Comparison of ENCODE assay signal across 13 mouse cellular contexts in the genomic region with DNA sequence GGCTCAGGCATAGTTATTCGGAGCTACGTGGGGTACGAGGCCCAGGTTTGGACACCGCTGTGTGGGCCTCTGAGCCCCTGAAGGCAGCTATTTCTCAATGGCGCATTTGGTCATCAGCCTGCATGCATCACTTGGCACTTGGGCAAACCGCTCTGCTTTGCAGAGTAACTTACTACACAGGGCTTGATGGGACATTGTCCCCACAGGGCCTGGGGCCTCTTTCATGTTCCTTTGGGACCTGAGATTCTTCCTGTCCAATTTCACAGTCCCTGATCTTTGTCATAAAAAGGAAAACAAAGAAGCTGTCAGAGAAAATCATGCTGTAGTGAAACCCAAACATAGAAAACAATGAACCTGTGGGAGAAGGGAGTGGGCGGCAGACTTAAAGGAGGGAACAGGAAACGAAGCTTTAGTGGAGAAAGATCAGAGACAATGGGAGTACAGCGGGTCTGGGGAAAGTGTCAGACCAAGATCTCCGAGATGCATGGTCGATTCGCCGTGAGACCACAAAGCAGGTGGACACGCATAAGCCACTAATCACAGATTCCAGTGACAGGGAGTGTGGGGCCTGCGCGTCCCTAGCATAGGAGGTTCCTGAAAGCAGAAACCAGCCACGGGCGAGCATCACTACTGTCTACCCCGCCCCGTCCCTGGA. TPM values are rescaled to one million over a fixed set of nuclear protein-coding genes. Genes with fewer than 3 reads are reported as not detected.
DNase-seq lines count a peak whose midpoint lies in the region; ATAC-seq lines count a peak whose summit lies in the region.
"Had no signal": no experiment of that assay in that cellular context is flagged by ENCODE, and none has a peak within 500 bp of the region (broad histone marks: within the 10 kb centered on the region; RNA-seq: fewer than 3 reads in every experiment).

No protein-coding gene starts in this region.

- no peak overlapping the region for H3K4me3 ChIP-seq in liver, embryonic 11.5 days (ENCODE audit: low read depth, low read length)
- H3K4me3 ChIP-seq: limb, embryonic 15.5 days had no signal

- H3K27me3 ChIP-seq in liver, embryonic 11.5 days (replicated peaks; ENCODE audit: control insufficient read depth, insufficient read depth, low read length), result no peaks in the 10 kb centered on the region

- 0 out of 2 replicates have a peak, but pooled peaks have one; percentile 12 for ATAC-seq in liver, embryonic 11.5 days (replicated peaks; ENCODE audit: low FRiP score)
- ATAC-seq: hindbrain, embryonic 16.5 days had no signal

- no peak overlapping the region for H3K9ac ChIP-seq in liver, embryonic 11.5 days (ENCODE audit: low read depth, low read length)
- H3K9ac ChIP-seq: limb, embryonic 15.5 days had no signal

- no peaks in the 10 kb centered on the region for H3K9me3 ChIP-seq in liver, embryonic 11.5 days (ENCODE audit: control insufficient read depth, low read length)
- H3K9me3 ChIP-seq: limb, embryonic 15.5 days had no signal

- H3K36me3 ChIP-seq in liver, embryonic 11.5 days (ENCODE audit: control insufficient read depth, insufficient read depth, low read length), result no peaks in the 10 kb centered on the region
- H3K36me3 ChIP-seq: limb, embryonic 15.5 days had no signal

- H3K4me1 ChIP-seq in liver, embryonic 11.5 days (replicated peaks; ENCODE audit: control insufficient read depth, insufficient read depth, low read length), result peaks cover 25% of the 10 kb centered on the region
- H3K4me1 ChIP-seq: limb, embryonic 15.5 days had no signal

- WGBS in liver, embryonic 11.5 days, result 71% methylated on average over 20 of the region's 20 CpGs

- no peak for DNase-seq in liver, embryonic 11.5 days (ENCODE audit: low spot score)
- no peak for DNase-seq in liver
- peak; percentile 81 for DNase-seq in R1 (ENCODE audit: low read depth, low spot score)
- peak; percentile 27 for DNase-seq in induced T-regulatory cell, adult 2 months (ENCODE audit: low read depth)
- peak; percentile 53 for DNase-seq in retina, postnatal 1 day
- DNase-seq in left cerebral cortex, postnatal 25 days (ENCODE audit: low spot score in 2 of 2), result no peak
- no peak for DNase-seq in right cerebral cortex, adult 2 months (ENCODE audit: low spot score in 2 of 2)
- no peak for DNase-seq in B cell, adult 2 months
- DNase-seq: cerebellum, postnatal 14 days; gastrocnemius, postnatal 25 days; thymus, postnatal 14 days had no signal

- peak overlapping the region; percentile 27 for H3K4me2 ChIP-seq in liver, embryonic 11.5 days
- H3K4me2 ChIP-seq: limb, embryonic 15.5 days had no signal

- intact Hi-C loops in left cerebral cortex, postnatal 25 days (cut with DNase I), result no loop called here

- peak overlapping the region; percentile 87 for H3K27ac ChIP-seq in liver, embryonic 11.5 days (ENCODE audit: low read depth, low read length)
- H3K27ac ChIP-seq: limb, embryonic 15.5 days had no signal

RNA-seq across cellular contexts. Expression of a gene that starts 48.2 kb away (rescaled TPM):
- 4.5 and 5.8 TPM in 2 replicates for polyA plus RNA-seq in liver, embryonic 11.5 days (2014; fragmentation: Nextera tagmentation; extraction: Ambion mirVana)
- 10 to 100 TPM in 1 of 2 experiments, 1 to 10 TPM in 1; 7.5 to 10.2 TPM for total RNA-seq in left cerebral cortex, postnatal 25 days (2021)

Comparison
In these comparisons a context has a peak if more than half of its experiments do, and no peak if none do; other contexts are left out.
1. DNase-seq: peak in R1 (single experiment), induced T-regulatory cell, adult 2 months (single experiment) and retina, postnatal 1 day (single experiment); none in liver, embryonic 11.5 days (single experiment), liver (single experiment), left cerebral cortex, postnatal 25 days (0 of 2), right cerebral cortex, adult 2 months (0 of 2) and B cell, adult 2 months (0 of 2).